Mouse (Mus musculus): ENCODE data around the gene Scgb1c1. TPM values are rescaled to one million over a fixed set of nuclear protein-coding genes. Genes with fewer than 3 reads are reported as not detected.
A peak's percentile ranks its signal among the peaks of the same experiment; 100 is the strongest.

Scgb1c1 gene
- not detected in 2 replicates for polyA plus RNA-seq (2014; fragmentation: Nextera tagmentation; extraction: Ambion mirVana)

GRCm38 (mm10) chr7:140844905-140845665, at the start of gene Scgb1c1:
TSS of gene Scgb1c1 (plus strand) at chr7:140845547.
- H3K9me3 ChIP-seq (ENCODE audit: control insufficient read depth, low read length) = no peaks in the 10 kb centered on the region
- peak; percentile 86 for ATAC-seq (ENCODE audit: low FRiP score, low TSS enrichment)
- no peak within 1 kb of the TSS for H3K4me2 ChIP-seq (replicated peaks; ENCODE audit: low read depth, low read length)
- H3K27me3 ChIP-seq (ENCODE audit: control insufficient read depth, insufficient read depth, low read length) = no peaks in the 10 kb centered on the region; the same call in 1 of the 2 replicates
- no peaks in the 10 kb centered on the region for H3K36me3 ChIP-seq (ENCODE audit: control insufficient read depth, insufficient read depth, low read length)
- no peaks in the 10 kb centered on the region for H3K4me1 ChIP-seq (ENCODE audit: control insufficient read depth, insufficient read depth, low read length)
- 32% methylated on average over 14 of the region's 14 CpGs for WGBS
- no peak within 1 kb of the TSS for H3K4me3 ChIP-seq (ENCODE audit: low read length)
- H3K9ac ChIP-seq (ENCODE audit: low read depth, low read length) = no peak within 1 kb of the TSS
- H3K27ac ChIP-seq (ENCODE audit: low read depth, low read length) = no peak within 1 kb of the TSS

- no peaks in the 10 kb centered on the region for H3K36me3 ChIP-seq (ENCODE audit: control insufficient read depth, insufficient read depth, low read length)
- no peak for ATAC-seq (ENCODE audit: low FRiP score, low TSS enrichment)
- H3K27me3 ChIP-seq (ENCODE audit: control insufficient read depth, insufficient read depth, low read length) = no peaks in the 10 kb centered on the region
- H3K4me2 ChIP-seq (replicated peaks; ENCODE audit: low read depth, low read length) = no peak overlapping the region
- no peak overlapping the region for H3K9ac ChIP-seq (ENCODE audit: low read depth, low read length)
- no peaks in the 10 kb centered on the region for H3K9me3 ChIP-seq (ENCODE audit: control insufficient read depth, low read length)
- 95% methylated on average over 3 of the region's 3 CpGs for WGBS
- H3K4me1 ChIP-seq (ENCODE audit: control insufficient read depth, insufficient read depth, low read length) = no peaks in the 10 kb centered on the region
- H3K4me3 ChIP-seq (ENCODE audit: low read length) = no peak overlapping the region
- H3K27ac ChIP-seq (ENCODE audit: low read depth, low read length) = no peak overlapping the region
These were observed 47.7 kb upstream of the Scgb1c1 start for GRCm38 (mm10) chr7:140797619-140798018.

- Histone ChIP-seq H3K27me3 (ENCODE audit: control insufficient read depth, insufficient read depth, low read length) (no peaks in the 10 kb centered on the region), H3K4me2 (replicated peaks; ENCODE audit: low read depth, low read length) (no peak overlapping the region), H3K9me3 (ENCODE audit: control insufficient read depth, low read length) (no peaks in the 10 kb centered on the region), H3K9ac (ENCODE audit: low read depth, low read length) (no peak overlapping the region), H3K27ac (ENCODE audit: low read depth, low read length) (no peak overlapping the region), H3K36me3 (ENCODE audit: control insufficient read depth, insufficient read depth, low read length) (no peaks in the 10 kb centered on the region), H3K4me3 (ENCODE audit: low read length) (no peak overlapping the region), H3K4me1 (ENCODE audit: control insufficient read depth, insufficient read depth, low read length) (no peaks in the 10 kb centered on the region)
- no peak for ATAC-seq (ENCODE audit: low FRiP score, low TSS enrichment)
- 65% methylated on average over 2 of the region's 2 CpGs for WGBS
These were observed 47.1 kb upstream of the Scgb1c1 start for GRCm38 (mm10) chr7:140798212-140798611.

GRCm38 (mm10) chr7:140802629-140803028, 42.7 kb upstream of the Scgb1c1 start:
- Histone ChIP-seq H3K36me3 (ENCODE audit: control insufficient read depth, insufficient read depth, low read length) (no peaks in the 10 kb centered on the region), H3K27ac (ENCODE audit: low read depth, low read length) (no peak overlapping the region), H3K4me2 (replicated peaks; ENCODE audit: low read depth, low read length) (no peak overlapping the region), H3K4me1 (ENCODE audit: control insufficient read depth, insufficient read depth, low read length) (no peaks in the 10 kb centered on the region), H3K27me3 (ENCODE audit: control insufficient read depth, insufficient read depth, low read length) (no peaks in the 10 kb centered on the region), H3K4me3 (ENCODE audit: low read length) (no peak overlapping the region), H3K9ac (ENCODE audit: low read depth, low read length) (no peak overlapping the region), H3K9me3 (ENCODE audit: control insufficient read depth, low read length) (no peaks in the 10 kb centered on the region)
- WGBS = 33% methylated on average over 6 of the region's 6 CpGs
- no peak for ATAC-seq (ENCODE audit: low FRiP score, low TSS enrichment)

GRCm38 (mm10) chr7:140805704-140806103, 39.6 kb upstream of the Scgb1c1 start:
- H3K9me3 ChIP-seq (ENCODE audit: control insufficient read depth, low read length) = no peaks in the 10 kb centered on the region
- H3K4me1 ChIP-seq (ENCODE audit: control insufficient read depth, insufficient read depth, low read length) = no peaks in the 10 kb centered on the region
- no peaks in the 10 kb centered on the region for H3K36me3 ChIP-seq (ENCODE audit: control insufficient read depth, insufficient read depth, low read length)
- no peak overlapping the region for H3K27ac ChIP-seq (ENCODE audit: low read depth, low read length)
- no peaks in the 10 kb centered on the region for H3K27me3 ChIP-seq (ENCODE audit: control insufficient read depth, insufficient read depth, low read length)
- WGBS = 12% methylated on average over 1 of the region's 1 CpGs
- H3K4me2 ChIP-seq (replicated peaks; ENCODE audit: low read depth, low read length) = no peak overlapping the region
- ATAC-seq (ENCODE audit: low FRiP score, low TSS enrichment) = no peak; the same call in 1 of the 2 replicates
- H3K4me3 ChIP-seq (ENCODE audit: low read length) = no peak overlapping the region
- H3K9ac ChIP-seq (ENCODE audit: low read depth, low read length) = no peak overlapping the region

- no peak for ATAC-seq (ENCODE audit: low FRiP score, low TSS enrichment)
- Histone ChIP-seq H3K4me2 (replicated peaks; ENCODE audit: low read depth, low read length) (no peak overlapping the region), H3K9me3 (ENCODE audit: control insufficient read depth, low read length) (no peaks in the 10 kb centered on the region), H3K27ac (ENCODE audit: low read depth, low read length) (no peak overlapping the region), H3K36me3 (ENCODE audit: control insufficient read depth, insufficient read depth, low read length) (peaks cover 2% of the 10 kb centered on the region; the same call in 1 of the 2 replicates), H3K4me1 (ENCODE audit: control insufficient read depth, insufficient read depth, low read length) (no peaks in the 10 kb centered on the region), H3K4me3 (ENCODE audit: low read length) (no peak overlapping the region), H3K9ac (ENCODE audit: low read depth, low read length) (no peak overlapping the region), H3K27me3 (ENCODE audit: control insufficient read depth, insufficient read depth, low read length) (no peaks in the 10 kb centered on the region)
- WGBS = 96% methylated on average over 6 of the region's 6 CpGs
These were observed 34.9 kb upstream of the Scgb1c1 start for GRCm38 (mm10) chr7:140810496-140810895.

GRCm38 (mm10) chr7:140811714-140812113, 33.6 kb upstream of the Scgb1c1 start:
- WGBS = 85% methylated on average over 13 of the region's 13 CpGs
- Histone ChIP-seq H3K9me3 (ENCODE audit: control insufficient read depth, low read length) (no peaks in the 10 kb centered on the region), H3K36me3 (ENCODE audit: control insufficient read depth, insufficient read depth, low read length) (peaks cover 2% of the 10 kb centered on the region; the same call in 1 of the 2 replicates), H3K4me3 (ENCODE audit: low read length) (no peak overlapping the region), H3K4me1 (ENCODE audit: control insufficient read depth, insufficient read depth, low read length) (no peaks in the 10 kb centered on the region), H3K27ac (ENCODE audit: low read depth, low read length) (no peak overlapping the region), H3K9ac (ENCODE audit: low read depth, low read length) (no peak overlapping the region), H3K4me2 (replicated peaks; ENCODE audit: low read depth, low read length) (no peak overlapping the region), H3K27me3 (ENCODE audit: control insufficient read depth, insufficient read depth, low read length) (no peaks in the 10 kb centered on the region)
- ATAC-seq (ENCODE audit: low FRiP score, low TSS enrichment) = no peak

- H3K9me3 ChIP-seq (ENCODE audit: control insufficient read depth, low read length) = no peaks in the 10 kb centered on the region
- H3K4me1 ChIP-seq (ENCODE audit: control insufficient read depth, insufficient read depth, low read length) = no peaks in the 10 kb centered on the region
- no peak overlapping the region for H3K9ac ChIP-seq (ENCODE audit: low read depth, low read length)
- 91% methylated on average over 12 of the region's 12 CpGs for WGBS
- no peaks in the 10 kb centered on the region for H3K27me3 ChIP-seq (ENCODE audit: control insufficient read depth, insufficient read depth, low read length)
- H3K27ac ChIP-seq (ENCODE audit: low read depth, low read length) = no peak overlapping the region
- no peak for ATAC-seq (ENCODE audit: low FRiP score, low TSS enrichment)
- H3K4me2 ChIP-seq (replicated peaks; ENCODE audit: low read depth, low read length) = no peak overlapping the region
- no peak overlapping the region for H3K4me3 ChIP-seq (ENCODE audit: low read length)
- peaks cover 2% of the 10 kb centered on the region; the same call in 1 of the 2 replicates for H3K36me3 ChIP-seq (ENCODE audit: control insufficient read depth, insufficient read depth, low read length)
These were observed 32.5 kb upstream of the Scgb1c1 start for GRCm38 (mm10) chr7:140812850-140813249.

- no peaks in the 10 kb centered on the region for H3K9me3 ChIP-seq (ENCODE audit: control insufficient read depth, low read length)
- WGBS = 74% methylated on average over 4 of the region's 4 CpGs
- no peak for ATAC-seq (ENCODE audit: low FRiP score, low TSS enrichment)
- no peaks in the 10 kb centered on the region for H3K27me3 ChIP-seq (ENCODE audit: control insufficient read depth, insufficient read depth, low read length)
- H3K4me1 ChIP-seq (ENCODE audit: control insufficient read depth, insufficient read depth, low read length) = 0 out of 2 replicates have a peak, but pooled peaks cover 3% of the 10 kb centered on the region
- no peaks in the 10 kb centered on the region for H3K36me3 ChIP-seq (ENCODE audit: control insufficient read depth, insufficient read depth, low read length)
- no peak overlapping the region for H3K4me3 ChIP-seq (ENCODE audit: low read length)
- no peak overlapping the region for H3K4me2 ChIP-seq (replicated peaks; ENCODE audit: low read depth, low read length)
- no peak overlapping the region for H3K9ac ChIP-seq (ENCODE audit: low read depth, low read length)
- no peak overlapping the region for H3K27ac ChIP-seq (ENCODE audit: low read depth, low read length)
These were observed 25.2 kb upstream of the Scgb1c1 start for GRCm38 (mm10) chr7:140820173-140820572.
